Mouse (Mus musculus): ENCODE results near the gene Ereg. TPM values are rescaled to one million over a fixed set of nuclear protein-coding genes. Genes with fewer than 3 reads are reported as not detected.
A peak's percentile ranks its signal among the peaks of the same experiment; 100 is the strongest.

The Ereg gene
- polyA plus RNA-seq, 1 experiment from 2014 or later: not detected

DNA sequence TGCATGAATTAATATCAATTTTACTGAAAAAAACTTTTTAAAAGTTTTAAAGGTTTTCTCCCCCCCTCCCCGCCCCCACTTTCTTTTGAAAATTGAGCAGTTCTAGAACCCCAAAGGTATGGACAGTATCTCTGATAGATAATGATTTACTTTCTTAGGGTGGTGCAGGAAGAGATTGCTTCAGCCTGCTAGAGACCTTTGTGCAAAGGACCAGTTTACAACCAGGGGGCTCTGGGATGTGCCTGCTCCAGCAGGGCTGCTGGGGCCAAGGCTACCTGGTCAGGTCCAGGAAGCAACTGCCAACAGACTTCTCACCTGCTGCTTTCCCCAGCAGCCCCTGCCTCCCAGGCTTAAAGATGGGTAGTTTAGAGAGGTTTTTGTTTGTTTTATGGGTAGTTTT, 599 bp downstream of the Ereg start:
- Histone ChIP-seq H3K36me3 (no peaks in the 10 kb centered on the region), H3K27me3 (ENCODE audit: insufficient read depth, poor library complexity, severe bottlenecking) (peaks cover 28% of the 10 kb centered on the region), H3K4me1 (replicated peaks) (peaks cover 8% of the 10 kb centered on the region), H3K9me3 (no peaks in the 10 kb centered on the region), H3K4me3 (peak overlapping the region; percentile 54; the same call in 1 of the 2 replicates), H3K27ac (no peak overlapping the region)
- DNase-seq (ENCODE audit: low spot score): no peak
- WGBS: 52% methylated on average over 1 of the region's 1 CpGs

DNA sequence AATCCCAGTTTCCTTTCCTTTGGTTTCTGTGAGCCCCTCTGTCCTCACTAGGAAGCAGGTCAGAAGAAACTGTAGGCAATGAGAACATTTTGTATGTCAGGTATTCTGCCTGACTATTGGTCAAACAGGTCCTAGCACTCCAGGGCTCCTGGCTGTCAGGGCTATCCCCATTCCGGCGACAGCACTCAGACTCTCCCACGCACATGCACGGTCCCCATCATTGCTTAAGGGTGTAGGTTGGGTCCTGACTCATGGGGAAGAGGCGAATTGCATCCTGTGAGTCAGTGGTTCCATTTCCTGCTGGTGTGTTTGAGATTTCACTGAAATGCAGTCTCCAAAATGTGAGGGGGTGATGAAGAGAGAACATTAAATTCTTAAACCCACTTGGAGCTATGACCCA, 8.6 kb downstream of the Ereg start:
- no peaks in the 10 kb centered on the region for H3K4me1 ChIP-seq (replicated peaks)
- 83% methylated on average over 5 of the region's 5 CpGs for WGBS

DNA sequence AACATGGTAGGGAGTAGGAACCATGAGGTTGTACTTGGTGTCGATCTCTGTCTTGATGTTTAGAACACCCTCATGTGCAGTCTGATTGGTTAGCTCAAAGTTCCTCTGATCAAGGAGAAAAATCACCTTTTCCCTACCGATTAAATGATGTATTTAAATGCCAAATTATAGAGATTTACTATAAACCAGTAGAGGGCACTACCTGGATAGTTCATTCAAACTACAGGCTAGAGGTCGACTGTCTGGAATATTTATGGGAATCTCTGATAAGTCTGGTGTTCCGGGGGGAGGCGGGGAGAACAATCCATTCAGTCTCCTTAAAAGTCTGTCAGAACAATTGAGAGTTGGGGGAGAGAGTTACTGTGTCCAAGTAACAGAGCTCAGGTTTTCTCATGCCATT, 10.9 kb downstream of the Ereg start:
- WGBS: 80% methylated on average over 5 of the region's 5 CpGs
- no peaks in the 10 kb centered on the region for H3K9me3 ChIP-seq
- no peaks in the 10 kb centered on the region for H3K27me3 ChIP-seq (ENCODE audit: insufficient read depth, poor library complexity, severe bottlenecking)
- H3K27ac ChIP-seq: no peak overlapping the region
- H3K36me3 ChIP-seq: no peaks in the 10 kb centered on the region
- H3K4me3 ChIP-seq: no peak overlapping the region
- DNase-seq (ENCODE audit: low spot score): no peak
- no peaks in the 10 kb centered on the region for H3K4me1 ChIP-seq (replicated peaks)

More for the DNA sequence above, 8.6 kb downstream of the Ereg start:
- no peaks in the 10 kb centered on the region for H3K27me3 ChIP-seq (ENCODE audit: insufficient read depth, poor library complexity, severe bottlenecking)
- H3K27ac ChIP-seq: no peak overlapping the region
- H3K9me3 ChIP-seq: no peaks in the 10 kb centered on the region
- no peak overlapping the region for H3K4me3 ChIP-seq
- H3K36me3 ChIP-seq: no peaks in the 10 kb centered on the region
- DNase-seq (ENCODE audit: low spot score): no peak

DNA sequence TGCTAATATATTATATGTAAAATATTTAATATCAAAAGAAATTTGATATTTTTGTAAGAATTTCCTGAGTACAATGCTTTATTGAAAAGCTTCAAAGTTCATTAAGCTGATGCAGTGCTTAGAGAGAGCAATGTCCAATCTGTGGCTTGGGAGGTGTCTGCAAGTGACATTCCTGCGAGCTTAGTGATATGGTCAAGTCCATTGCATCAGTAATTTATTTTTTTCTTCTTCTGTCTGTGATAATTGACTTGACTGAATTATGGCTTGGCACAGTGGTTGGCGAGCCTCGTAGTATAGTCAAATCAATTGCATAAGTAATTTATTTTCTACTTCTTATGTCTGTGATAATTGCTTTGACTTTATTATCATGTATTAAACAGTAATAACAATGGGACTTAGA, 15.9 kb downstream of the Ereg start:
- H3K27ac ChIP-seq: no peak overlapping the region
- H3K36me3 ChIP-seq: no peaks in the 10 kb centered on the region
- H3K4me3 ChIP-seq: no peak overlapping the region
- no peaks in the 10 kb centered on the region for H3K9me3 ChIP-seq
- WGBS: 88% methylated on average over 3 of the region's 3 CpGs
- DNase-seq (ENCODE audit: low spot score): no peak
- no peaks in the 10 kb centered on the region for H3K4me1 ChIP-seq (replicated peaks)
- H3K27me3 ChIP-seq (ENCODE audit: insufficient read depth, poor library complexity, severe bottlenecking): no peaks in the 10 kb centered on the region

DNA sequence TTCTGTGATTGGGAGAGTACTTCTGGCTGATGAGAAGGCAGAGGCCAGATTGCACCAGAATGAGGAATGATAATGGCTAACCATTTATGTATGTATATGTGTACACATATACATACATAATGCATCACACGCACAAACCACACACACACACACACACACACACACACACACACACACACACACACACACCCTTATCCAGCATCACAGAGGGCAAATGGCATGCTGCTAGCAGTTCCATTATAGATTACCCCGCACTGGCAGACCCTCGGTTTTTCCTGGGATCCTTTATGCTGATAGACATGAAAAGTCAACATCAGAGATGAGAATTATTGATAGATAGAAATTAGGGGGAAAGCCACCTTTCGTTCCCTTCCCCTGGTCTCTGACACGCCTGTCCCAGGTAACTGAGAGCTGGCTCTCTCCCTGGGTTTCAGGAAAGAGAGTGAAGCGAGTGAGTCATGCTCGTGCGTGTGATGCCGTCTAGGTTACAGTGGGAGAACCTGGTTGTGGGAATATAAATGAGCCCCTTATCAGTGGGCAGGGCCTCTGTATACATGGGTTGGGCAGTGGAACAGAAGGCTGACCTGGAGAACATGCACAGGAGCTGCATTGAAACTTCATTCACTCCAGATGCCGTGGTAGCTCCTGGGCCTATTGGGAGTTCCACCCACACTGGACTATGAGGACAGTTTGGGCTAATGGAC, 23.6 kb downstream of the Ereg start:
- 92% methylated on average over 10 of the region's 10 CpGs for WGBS

DNA sequence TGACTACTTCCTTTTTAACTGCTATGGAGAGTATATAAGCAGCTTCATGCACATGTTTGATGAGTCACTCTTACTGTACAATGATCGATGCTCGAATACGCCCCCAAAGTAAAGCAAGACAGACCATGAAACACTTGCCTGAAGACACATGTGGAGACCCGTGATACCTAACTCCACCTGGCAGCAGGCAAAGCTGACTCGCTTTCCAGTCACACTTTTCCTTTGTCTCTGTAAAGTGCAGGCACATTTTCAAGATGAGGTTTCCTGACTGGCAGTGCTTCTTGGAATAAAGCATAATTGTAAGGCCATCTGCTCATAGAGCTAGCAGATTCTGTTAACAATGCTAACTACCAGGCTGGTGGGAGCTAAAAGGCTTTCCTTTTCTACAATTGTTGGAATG, 27.3 kb downstream of the Ereg start:
- Histone ChIP-seq H3K4me1 (replicated peaks) (no peaks in the 10 kb centered on the region), H3K36me3 (no peaks in the 10 kb centered on the region), H3K9me3 (no peaks in the 10 kb centered on the region), H3K27me3 (ENCODE audit: insufficient read depth, poor library complexity, severe bottlenecking) (no peaks in the 10 kb centered on the region), H3K27ac (no peak overlapping the region), H3K4me3 (no peak overlapping the region)
- 93% methylated on average over 5 of the region's 5 CpGs for WGBS
- no peak for DNase-seq (ENCODE audit: low spot score)

More for the DNA sequence above, 23.6 kb downstream of the Ereg start:
- no peak for DNase-seq (ENCODE audit: low spot score)
- no peaks in the 10 kb centered on the region for H3K27me3 ChIP-seq (ENCODE audit: insufficient read depth, poor library complexity, severe bottlenecking)
- H3K4me1 ChIP-seq (replicated peaks): no peaks in the 10 kb centered on the region
- no peak overlapping the region for H3K27ac ChIP-seq
- no peak overlapping the region for H3K4me3 ChIP-seq
- H3K9me3 ChIP-seq: no peaks in the 10 kb centered on the region
- no peaks in the 10 kb centered on the region for H3K36me3 ChIP-seq

DNA sequence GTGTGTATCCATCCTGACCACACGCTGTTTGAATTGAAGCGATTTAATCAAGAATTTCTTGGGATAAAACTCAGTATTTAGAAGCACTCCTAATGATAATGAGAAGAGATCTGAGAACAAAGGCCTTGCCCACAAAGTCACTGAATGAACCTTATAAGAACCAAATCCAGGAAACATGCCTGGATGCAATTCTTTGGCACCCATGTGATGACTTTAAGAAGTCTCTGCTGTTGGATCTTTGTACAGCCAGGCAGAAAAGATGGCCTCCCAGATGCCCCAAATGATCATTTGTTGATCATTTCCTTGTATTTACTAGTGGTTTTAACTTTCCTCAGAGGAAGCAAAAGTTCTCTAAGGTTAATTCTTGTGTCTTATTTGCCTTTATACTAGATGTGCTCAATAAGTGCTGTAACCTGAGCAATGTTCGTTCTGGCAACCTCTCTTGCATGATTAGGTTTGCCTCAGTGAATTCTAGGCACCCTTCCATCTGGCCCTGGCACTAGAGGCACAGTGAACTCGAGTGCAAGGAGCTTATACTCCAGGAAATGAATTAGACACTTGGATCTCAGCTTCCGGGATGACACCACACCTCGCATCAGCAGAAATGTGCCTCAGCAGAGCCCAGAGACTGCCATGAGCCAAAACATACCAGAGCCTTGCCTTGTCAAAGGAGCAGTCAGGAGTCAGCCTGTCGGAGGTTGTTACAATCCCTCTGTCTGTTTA, 29.7 kb downstream of the Ereg start:
- H3K9me3 ChIP-seq: no peaks in the 10 kb centered on the region
- H3K4me3 ChIP-seq: no peak overlapping the region
- no peaks in the 10 kb centered on the region for H3K27me3 ChIP-seq (ENCODE audit: insufficient read depth, poor library complexity, severe bottlenecking)
- H3K27ac ChIP-seq: no peak overlapping the region
- 86% methylated on average over 7 of the region's 7 CpGs for WGBS
- no peaks in the 10 kb centered on the region for H3K4me1 ChIP-seq (replicated peaks)
- no peaks in the 10 kb centered on the region for H3K36me3 ChIP-seq
- DNase-seq (ENCODE audit: low spot score): no peak

DNA sequence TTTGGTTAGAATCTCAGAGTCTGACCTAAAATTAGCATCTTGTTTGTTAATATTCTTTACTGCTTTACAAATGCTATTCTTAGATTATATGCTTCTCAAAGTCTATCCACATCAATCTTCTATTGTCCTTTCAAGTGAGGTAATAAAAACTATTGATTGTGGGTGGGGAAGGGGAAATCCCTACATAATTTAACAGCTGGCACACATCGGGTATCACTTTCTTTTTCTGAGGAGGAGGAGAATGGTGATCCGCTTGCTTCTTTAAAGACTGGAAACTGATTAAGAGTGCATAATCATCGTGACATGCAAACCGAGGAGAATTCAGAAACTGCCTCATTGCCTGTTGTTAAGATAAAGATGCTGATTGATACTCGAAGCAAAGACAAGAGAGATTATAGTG, 31.8 kb downstream of the Ereg start:
- H3K4me1 ChIP-seq (replicated peaks): no peaks in the 10 kb centered on the region
- 89% methylated on average over 5 of the region's 5 CpGs for WGBS
- no peaks in the 10 kb centered on the region for H3K36me3 ChIP-seq
- DNase-seq (ENCODE audit: low spot score): no peak
- no peak overlapping the region for H3K27ac ChIP-seq
- H3K27me3 ChIP-seq (ENCODE audit: insufficient read depth, poor library complexity, severe bottlenecking): no peaks in the 10 kb centered on the region
- H3K4me3 ChIP-seq: no peak overlapping the region
- no peaks in the 10 kb centered on the region for H3K9me3 ChIP-seq

DNA sequence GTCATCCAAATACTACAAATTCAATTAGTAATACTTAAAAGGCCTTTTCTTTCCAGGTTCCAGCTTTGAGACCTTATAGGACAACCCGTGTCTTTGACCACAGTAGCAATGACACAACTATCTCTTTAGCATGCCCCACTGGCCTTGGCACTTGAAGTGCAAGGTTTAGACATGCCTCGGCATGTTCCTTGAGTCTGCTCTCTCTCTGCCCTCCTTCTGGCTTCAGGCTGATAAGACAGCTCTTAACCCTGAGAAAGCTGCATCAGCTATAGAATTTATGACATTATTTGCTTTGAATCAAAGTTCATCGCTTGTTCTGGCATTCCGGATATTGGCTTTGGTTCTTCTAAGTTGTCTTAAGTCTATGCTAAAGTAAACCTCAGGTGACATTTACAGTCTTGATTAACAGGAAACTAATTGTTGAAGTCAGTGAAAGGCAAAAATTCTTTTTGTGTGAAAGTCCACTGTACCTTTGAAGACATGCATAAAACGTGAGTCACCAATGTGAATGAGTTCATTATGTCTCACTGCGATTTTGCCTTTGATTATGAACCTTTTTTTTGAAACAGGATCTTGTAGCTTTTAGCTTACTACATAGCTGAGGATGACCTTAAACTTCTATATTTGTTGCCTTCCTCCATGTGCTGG, 35.7 kb downstream of the Ereg start:
- Histone ChIP-seq H3K4me1 (replicated peaks) (no peaks in the 10 kb centered on the region), H3K4me3 (no peak overlapping the region), H3K9me3 (no peaks in the 10 kb centered on the region), H3K36me3 (no peaks in the 10 kb centered on the region), H3K27ac (no peak overlapping the region), H3K27me3 (ENCODE audit: insufficient read depth, poor library complexity, severe bottlenecking) (no peaks in the 10 kb centered on the region)
- 89% methylated on average over 6 of the region's 6 CpGs for WGBS
- no peak for DNase-seq (ENCODE audit: low spot score)

DNA sequence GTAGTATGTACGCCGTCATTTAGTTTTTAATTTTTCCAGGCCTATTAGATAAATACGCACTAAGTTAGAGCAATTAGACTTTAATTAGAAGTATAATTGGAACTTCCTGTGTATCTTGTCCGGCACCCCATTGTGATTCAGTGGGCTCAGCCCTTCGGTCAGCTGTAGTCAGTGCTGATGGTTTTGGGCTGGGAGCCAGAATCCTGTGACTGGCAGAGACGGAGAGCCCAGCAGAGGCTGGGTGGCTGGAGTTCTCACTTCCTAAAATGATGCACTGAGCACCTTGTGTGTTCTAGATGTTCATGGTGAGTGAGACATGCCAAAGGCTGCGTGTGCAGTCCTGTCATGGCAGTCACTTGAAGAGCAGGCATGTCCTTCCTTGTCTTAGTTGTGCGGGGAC, 36.6 kb downstream of the Ereg start:
- WGBS: 90% methylated on average over 8 of the region's 8 CpGs
- DNase-seq (ENCODE audit: low spot score): no peak
- Histone ChIP-seq H3K27ac (no peak overlapping the region), H3K4me1 (replicated peaks) (no peaks in the 10 kb centered on the region), H3K36me3 (no peaks in the 10 kb centered on the region), H3K4me3 (no peak overlapping the region), H3K27me3 (ENCODE audit: insufficient read depth, poor library complexity, severe bottlenecking) (no peaks in the 10 kb centered on the region), H3K9me3 (no peaks in the 10 kb centered on the region)

DNA sequence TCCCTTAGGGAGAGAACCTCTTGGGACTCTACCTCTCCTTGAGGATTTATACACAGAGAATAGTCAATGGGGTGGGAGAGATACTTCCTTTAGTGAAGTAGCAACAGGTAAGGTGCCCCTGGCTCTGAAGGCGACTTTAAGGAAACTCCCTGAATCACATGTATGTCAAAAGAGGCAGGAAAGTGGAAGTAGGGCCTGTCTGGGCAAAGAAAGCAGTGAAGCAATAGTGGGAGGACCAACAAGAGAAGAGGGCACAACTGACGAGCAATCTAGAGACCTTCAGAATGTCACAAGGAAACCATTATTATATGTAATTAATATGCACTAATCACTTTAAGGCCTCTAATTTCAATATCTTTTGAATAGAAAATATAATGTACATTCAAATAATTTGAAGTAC, 39.5 kb downstream of the Ereg start:
- 82% methylated on average over 2 of the region's 2 CpGs for WGBS
- Histone ChIP-seq H3K27ac (no peak overlapping the region), H3K4me1 (replicated peaks) (no peaks in the 10 kb centered on the region)

DNA sequence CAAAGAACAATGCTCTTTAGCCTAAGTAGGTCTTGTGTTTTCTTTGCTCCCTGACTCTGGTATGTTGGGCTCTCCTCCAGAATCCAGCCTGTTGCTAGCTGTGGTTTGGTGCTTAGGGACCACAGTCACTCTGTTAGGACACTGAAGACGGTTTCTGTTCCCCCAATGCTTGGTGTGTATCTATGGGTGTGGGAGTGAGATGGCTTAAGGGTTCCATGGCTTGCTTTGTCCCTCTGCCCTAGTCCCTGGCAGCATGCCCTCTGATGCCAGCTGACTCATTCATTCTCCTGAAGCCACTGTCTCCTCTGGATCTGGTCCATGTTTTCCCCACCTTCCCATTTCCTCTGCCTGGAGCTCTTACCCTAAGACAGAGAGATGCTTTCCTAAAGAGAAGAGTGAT, 40.2 kb downstream of the Ereg start:
- Histone ChIP-seq H3K27me3 (ENCODE audit: insufficient read depth, poor library complexity, severe bottlenecking) (no peaks in the 10 kb centered on the region), H3K27ac (no peak overlapping the region), H3K4me1 (replicated peaks) (no peaks in the 10 kb centered on the region), H3K36me3 (no peaks in the 10 kb centered on the region), H3K9me3 (no peaks in the 10 kb centered on the region), H3K4me3 (no peak overlapping the region)
- 89% methylated on average over 1 of the region's 1 CpGs for WGBS
- no peak for DNase-seq (ENCODE audit: low spot score)

More for the DNA sequence above, 39.5 kb downstream of the Ereg start:
- Histone ChIP-seq H3K9me3 (no peaks in the 10 kb centered on the region), H3K36me3 (no peaks in the 10 kb centered on the region), H3K4me3 (no peak overlapping the region), H3K27me3 (ENCODE audit: insufficient read depth, poor library complexity, severe bottlenecking) (no peaks in the 10 kb centered on the region)
- no peak for DNase-seq (ENCODE audit: low spot score)

DNA sequence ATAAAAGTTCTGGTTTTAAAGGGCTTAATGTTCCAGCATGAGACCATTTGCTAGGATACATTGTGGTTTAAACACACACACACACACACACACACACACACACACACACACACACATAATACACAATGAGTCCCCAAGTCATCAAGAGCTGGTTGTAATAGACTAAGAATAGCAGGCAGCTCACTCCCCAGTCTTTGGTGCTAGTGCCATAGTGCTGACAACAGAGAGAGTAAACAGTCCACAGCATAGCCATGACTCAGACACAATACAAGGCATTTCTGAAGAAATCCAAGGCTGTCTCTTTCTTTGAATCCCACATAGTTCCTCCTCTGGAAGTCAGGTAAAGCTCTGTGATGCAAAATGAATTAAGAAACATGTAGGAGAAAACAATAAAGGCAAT, 44.2 kb downstream of the Ereg start:
- DNase-seq (ENCODE audit: low spot score): no peak
- Histone ChIP-seq H3K27ac (no peak overlapping the region), H3K36me3 (no peaks in the 10 kb centered on the region), H3K27me3 (ENCODE audit: insufficient read depth, poor library complexity, severe bottlenecking) (no peaks in the 10 kb centered on the region), H3K4me3 (no peak overlapping the region), H3K9me3 (no peaks in the 10 kb centered on the region), H3K4me1 (replicated peaks) (no peaks in the 10 kb centered on the region)
